Mouse (Mus musculus) liver, embryonic 14.5 days (tissue): ENCODE measurements around the gene Pmm2.

ENCODE experiments used
- CTCF ChIP-seq: IDR thresholded peaks from 2 replicates; pipeline ENCODE4 v1.5.1; 2016; ENCODE audit warnings: antibody characterized with exemption, low read depth, control low read depth
- EP300 ChIP-seq: IDR thresholded peaks from 2 replicates; pipeline ENCODE4 v1.6.1; 2016; ENCODE audit warnings: antibody characterized with exemption, low read depth

DNA sequence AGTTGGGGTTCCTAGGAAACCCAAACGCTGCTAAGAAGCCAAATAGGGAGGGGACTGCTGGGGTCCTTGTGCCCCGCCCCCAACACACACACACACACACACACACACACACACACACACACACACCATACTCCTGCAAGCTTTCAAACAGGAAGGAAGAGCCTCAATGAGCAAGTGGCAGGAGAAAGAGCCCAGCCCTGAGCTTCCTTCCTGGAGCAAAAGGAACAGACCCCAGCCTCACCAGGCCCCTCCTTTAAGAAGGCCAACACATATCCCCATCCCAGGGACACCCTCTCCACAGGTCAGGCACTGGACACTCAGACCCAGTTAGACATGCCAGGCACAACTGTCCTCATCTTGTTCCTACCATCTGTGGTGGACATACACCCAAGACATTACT lies 25.5 kb downstream of the Pmm2 start:
- no peak for TF ChIP-seq CTCF
- no peak for TF ChIP-seq EP300
